ENCODE assay signal across 18 mouse cellular contexts in genomic region chr5:65354985-65355384, GRCm38 (mm10). TPM values are rescaled to one million over a fixed set of nuclear protein-coding genes. Genes with fewer than 3 reads are reported as not detected.
DNase-seq lines count a peak whose midpoint lies in the region; ATAC-seq and TF ChIP-seq lines count a peak whose summit lies in the region.
"Had no signal": no experiment of that assay in that cellular context is flagged by ENCODE, and none has a peak within 500 bp of the region (broad histone marks: within the 10 kb centered on the region; RNA-seq: fewer than 3 reads in every experiment).

No protein-coding gene starts in this region.

- WGBS in intestine, postnatal 0 days, result 81% methylated on average over 5 of the region's 5 CpGs
- 77% methylated on average over 5 of the region's 5 CpGs for WGBS in intestine, embryonic 16.5 days
- WGBS in lung, postnatal 0 days, result 76% methylated on average over 5 of the region's 5 CpGs
- WGBS in midbrain, embryonic 13.5 days, result 82% methylated on average over 5 of the region's 5 CpGs

- ATAC-seq in intestine, postnatal 0 days, result no peak
- ATAC-seq in intestine, embryonic 16.5 days, result no peak
- no peak for ATAC-seq in lung, postnatal 0 days
- ATAC-seq in megakaryocyte progenitor cell, adult 5-6 weeks (replicated peaks; ENCODE audit: poor library complexity), result 0 out of 2 replicates have a peak, but pooled peaks have one; percentile 33
- no peak for ATAC-seq in midbrain, embryonic 13.5 days
- ATAC-seq: forebrain, embryonic 16.5 days; midbrain, embryonic 16.5 days had no signal

- no peaks in the 10 kb centered on the region for H3K9me3 ChIP-seq in intestine, postnatal 0 days (ENCODE audit: control insufficient read depth)
- no peaks in the 10 kb centered on the region for H3K9me3 ChIP-seq in intestine, embryonic 16.5 days (ENCODE audit: control insufficient read depth, low read length)
- H3K9me3 ChIP-seq in lung, postnatal 0 days (ENCODE audit: low read length), result no peaks in the 10 kb centered on the region
- no peaks in the 10 kb centered on the region for H3K9me3 ChIP-seq in MEL (replicated peaks; ENCODE audit: insufficient read depth, low read length)
- H3K9me3 ChIP-seq in midbrain, embryonic 13.5 days, result 0 out of 2 replicates have a peak, but pooled peaks cover 3% of the 10 kb centered on the region
- H3K9me3 ChIP-seq: kidney, embryonic 15.5 days; limb, embryonic 10.5 days had no signal

- H3K4me1 ChIP-seq in intestine, postnatal 0 days (replicated peaks; ENCODE audit: control insufficient read depth, insufficient read depth, low read length), result no peaks in the 10 kb centered on the region
- no peaks in the 10 kb centered on the region for H3K4me1 ChIP-seq in intestine, embryonic 16.5 days (ENCODE audit: control insufficient read depth, insufficient read depth, low read length)
- no peaks in the 10 kb centered on the region for H3K4me1 ChIP-seq in lung, postnatal 0 days (ENCODE audit: insufficient read depth, low read depth, low read length)
- no peaks in the 10 kb centered on the region for H3K4me1 ChIP-seq in MEL (ENCODE audit: control insufficient read depth in 1 of 2, insufficient read depth in 2 of 2, low read length in 2 of 2)
- H3K4me1 ChIP-seq in midbrain, embryonic 13.5 days (replicated peaks), result no peaks in the 10 kb centered on the region
- H3K4me1 ChIP-seq: hindbrain, embryonic 10.5 days; kidney, embryonic 15.5 days; limb, embryonic 10.5 days had no signal

- no peak overlapping the region for H3K4me3 ChIP-seq in intestine, postnatal 0 days (ENCODE audit: low read depth, low read length)
- H3K4me3 ChIP-seq in intestine, embryonic 16.5 days (ENCODE audit: low read length), result no peak overlapping the region
- H3K4me3 ChIP-seq in lung, postnatal 0 days (ENCODE audit: low read depth, low read length), result no peak overlapping the region
- no peak overlapping the region for H3K4me3 ChIP-seq in MEL (ENCODE audit: control insufficient read depth in 1 of 2, insufficient read depth in 1 of 2, low read depth in 2 of 2, low read length in 2 of 2)
- H3K4me3 ChIP-seq in midbrain, embryonic 13.5 days (replicated peaks), result no peak overlapping the region
- H3K4me3 ChIP-seq: hindbrain, embryonic 10.5 days; kidney, embryonic 15.5 days; limb, embryonic 10.5 days had no signal

- no peak for TF ChIP-seq EP300 in lung, postnatal 0 days (IDR thresholded peaks at IDR 0.05)
- TF ChIP-seq EP300 in MEL (IDR thresholded peaks at IDR 0.05; ENCODE audit: low read depth in 1 of 2, low read length in 2 of 2), result no peak

- H3K4me2 ChIP-seq in intestine, postnatal 0 days (replicated peaks; ENCODE audit: low read depth), result no peak overlapping the region
- no peak overlapping the region for H3K4me2 ChIP-seq in intestine, embryonic 16.5 days (ENCODE audit: low read depth, low read length)
- H3K4me2 ChIP-seq in lung, postnatal 0 days (replicated peaks; ENCODE audit: low read depth, low read length), result no peak overlapping the region
- no peak overlapping the region for H3K4me2 ChIP-seq in midbrain, embryonic 13.5 days (replicated peaks)
- H3K4me2 ChIP-seq: kidney, embryonic 15.5 days had no signal

- 0 out of 2 replicates have a peak, but pooled peaks have one; percentile 22 for TF ChIP-seq CTCF in intestine, postnatal 0 days (IDR thresholded peaks at IDR 0.05; ENCODE audit: low read depth)
- peak; percentile 33 for TF ChIP-seq CTCF in lung, postnatal 0 days (IDR thresholded peaks at IDR 0.05)
- peak; percentile 33 to 37 (median 36); a peak in 4 of 6 replicates for TF ChIP-seq CTCF in MEL (IDR thresholded peaks at IDR 0.05 in 2 of 3, conservative IDR thresholded peaks at IDR 0.05 in 1 of 3; ENCODE audit: control insufficient read depth in 1 of 3, insufficient read depth in 1 of 3, low read depth in 2 of 3, low read length in 3 of 3, poor library complexity in 1 of 3, severe bottlenecking in 1 of 3)

- H3K27me3 ChIP-seq in intestine, postnatal 0 days (replicated peaks; ENCODE audit: control insufficient read depth, insufficient read depth, low read length), result no peaks in the 10 kb centered on the region
- no peaks in the 10 kb centered on the region for H3K27me3 ChIP-seq in intestine, embryonic 16.5 days (replicated peaks; ENCODE audit: control insufficient read depth, insufficient read depth, low read length)
- H3K27me3 ChIP-seq in lung, postnatal 0 days (replicated peaks; ENCODE audit: insufficient read depth, low read length), result no peaks in the 10 kb centered on the region
- H3K27me3 ChIP-seq in MEL (ENCODE audit: control insufficient read depth in 1 of 2, insufficient read depth in 2 of 2, low read length in 2 of 2), result peaks cover 2 to 10% of the 10 kb centered on the region in 2 experiments
- no peaks in the 10 kb centered on the region for H3K27me3 ChIP-seq in midbrain, embryonic 13.5 days
- H3K27me3 ChIP-seq: kidney, embryonic 15.5 days had no signal

- peak; percentile 18 for TF ChIP-seq RAD21 in MEL (IDR thresholded peaks at IDR 0.05; ENCODE audit: low read depth, low read length)

- H3K36me3 ChIP-seq in intestine, postnatal 0 days (ENCODE audit: control insufficient read depth, insufficient read depth), result no peaks in the 10 kb centered on the region
- H3K36me3 ChIP-seq in intestine, embryonic 16.5 days (ENCODE audit: control insufficient read depth, insufficient read depth, low read length), result no peaks in the 10 kb centered on the region
- H3K36me3 ChIP-seq in lung, postnatal 0 days (ENCODE audit: insufficient read depth, low read length), result no peaks in the 10 kb centered on the region
- H3K36me3 ChIP-seq in MEL (ENCODE audit: control insufficient read depth in 1 of 2, insufficient read depth in 2 of 2, low read length in 2 of 2), result no peaks in the 10 kb centered on the region
- no peaks in the 10 kb centered on the region for H3K36me3 ChIP-seq in midbrain, embryonic 13.5 days
- H3K36me3 ChIP-seq: hindbrain, embryonic 10.5 days; kidney, embryonic 15.5 days; limb, embryonic 10.5 days had no signal

- H3K27ac ChIP-seq in intestine, postnatal 0 days (ENCODE audit: low read depth, low read length), result no peak overlapping the region
- H3K27ac ChIP-seq in intestine, embryonic 16.5 days (ENCODE audit: low read length), result no peak overlapping the region
- no peak overlapping the region for H3K27ac ChIP-seq in lung, postnatal 0 days (ENCODE audit: low read length)
- H3K27ac ChIP-seq in MEL (ENCODE audit: control insufficient read depth, low read depth, low read length), result no peak overlapping the region
- no peak overlapping the region for H3K27ac ChIP-seq in midbrain, embryonic 13.5 days
- H3K27ac ChIP-seq: hindbrain, embryonic 10.5 days; kidney, embryonic 15.5 days; limb, embryonic 10.5 days had no signal

- no peaks in the 10 kb centered on the region for H3K79me2 ChIP-seq in MEL (ENCODE audit: control insufficient read depth, insufficient read depth, low read length, poor library complexity)

- no peak for DNase-seq in lung, postnatal 0 days (ENCODE audit: low spot score)
- no peak for DNase-seq in lung, adult 18-20 months
- DNase-seq in MEL (ENCODE audit: low read depth, low spot score), result peak; percentile 54
- no peak for DNase-seq in cerebellum, postnatal 36 days
- DNase-seq: adrenal gland, adult 2 months; cerebellum, adult 11 months; heart, adult 18-20 months had no signal

- TF ChIP-seq POLR2A in MEL (IDR thresholded peaks at IDR 0.05; ENCODE audit: control insufficient read depth in 1 of 2, insufficient read depth in 1 of 2, low read depth in 1 of 2, low read length in 2 of 2, poor library complexity in 1 of 2), result no peak

- no peak overlapping the region for H3K9ac ChIP-seq in intestine, postnatal 0 days (ENCODE audit: low read depth, low read length)
- H3K9ac ChIP-seq in intestine, embryonic 16.5 days (ENCODE audit: low read depth, low read length), result no peak overlapping the region
- H3K9ac ChIP-seq in lung, postnatal 0 days (replicated peaks; ENCODE audit: low read depth), result no peak overlapping the region
- H3K9ac ChIP-seq in MEL (ENCODE audit: control insufficient read depth, low read depth, low read length, poor library complexity, severe bottlenecking), result no peak overlapping the region
- H3K9ac ChIP-seq in midbrain, embryonic 13.5 days (replicated peaks), result no peak overlapping the region
- H3K9ac ChIP-seq: kidney, embryonic 15.5 days had no signal

RNA-seq across cellular contexts. Expression of gene Klb, which starts 6.9 kb away (rescaled TPM):
- 2.6 and 3.8 TPM in 2 replicates for polyA plus RNA-seq in intestine, postnatal 0 days (2015; fragmentation: Nextera tagmentation; extraction: Ambion mirVana)
- 2.9 and 4.0 TPM in 2 replicates for polyA plus RNA-seq in intestine, embryonic 16.5 days (2015; fragmentation: Nextera tagmentation; extraction: Ambion mirVana)
- polyA plus RNA-seq in lung, postnatal 0 days (2015; fragmentation: Nextera tagmentation; extraction: Ambion mirVana), result 0.04 TPM in 1 of 2 replicates, not detected in the other
- not detected in 2 replicates for total RNA-seq in MEL (2012; rRNA removed)
- under 1 TPM in 1 of 2 experiments, not detected in 1; 0.04 TPM for polyA plus RNA-seq in MEL (2012; ENCODE audit: insufficient read depth in 1 of 2, insufficient read length in 2 of 2, low read depth in 1 of 2, low replicate concordance in 2 of 2, missing spikeins in 1 of 2)
- not detected in 2 replicates for total RNA-seq in megakaryocyte progenitor cell, adult 5-6 weeks (2015)
- total RNA-seq in megakaryocyte progenitor cell, adult 5-6 weeks (2017), result not detected in 2 replicates
- polyA plus RNA-seq in midbrain, embryonic 13.5 days (2015; fragmentation: Nextera tagmentation; extraction: Ambion mirVana), result 0.09 and 0.10 TPM in 2 replicates
- polyA plus RNA-seq: embryonic facial prominence, embryonic 11.5 days; heart, embryonic 16.5 days; hindbrain, embryonic 10.5 days had no signal

RNA-seq across cellular contexts. Expression of gene Rfc1, which starts 19.5 kb away (rescaled TPM):
- 28.9 and 32.5 TPM in 2 replicates for polyA plus RNA-seq in intestine, postnatal 0 days (2015; fragmentation: Nextera tagmentation; extraction: Ambion mirVana)
- polyA plus RNA-seq in intestine, embryonic 16.5 days (2015; fragmentation: Nextera tagmentation; extraction: Ambion mirVana), result 50.7 and 63.4 TPM in 2 replicates
- 34.8 and 37.7 TPM in 2 replicates for polyA plus RNA-seq in lung, postnatal 0 days (2015; fragmentation: Nextera tagmentation; extraction: Ambion mirVana)
- 50.2 and 50.6 TPM in 2 replicates for total RNA-seq in MEL (2012; rRNA removed)
- 1,000 to 10,000 TPM in 1 of 2 experiments, 10 to 100 TPM in 1; 51.5 to 2,723 TPM for polyA plus RNA-seq in MEL (2012; ENCODE audit: insufficient read depth in 1 of 2, insufficient read length in 2 of 2, low read depth in 1 of 2, low replicate concordance in 2 of 2, missing spikeins in 1 of 2)
- 64.9 and 65.7 TPM in 2 replicates for total RNA-seq in megakaryocyte progenitor cell, adult 5-6 weeks (2015)
- total RNA-seq in megakaryocyte progenitor cell, adult 5-6 weeks (2017), result 88.2 and 140 TPM in 2 replicates
- 35.4 and 42.8 TPM in 2 replicates for polyA plus RNA-seq in midbrain, embryonic 13.5 days (2015; fragmentation: Nextera tagmentation; extraction: Ambion mirVana)

RNA-seq across cellular contexts. Expression of gene Rpl9, which starts 36.3 kb away (rescaled TPM):
- 650 and 657 TPM in 2 replicates for polyA plus RNA-seq in intestine, postnatal 0 days (2015; fragmentation: Nextera tagmentation; extraction: Ambion mirVana)
- polyA plus RNA-seq in intestine, embryonic 16.5 days (2015; fragmentation: Nextera tagmentation; extraction: Ambion mirVana), result 937 and 1,015 TPM in 2 replicates
- 798 and 851 TPM in 2 replicates for polyA plus RNA-seq in lung, postnatal 0 days (2015; fragmentation: Nextera tagmentation; extraction: Ambion mirVana)
- 2,063 and 2,181 TPM in 2 replicates for total RNA-seq in MEL (2012; rRNA removed)
- polyA plus RNA-seq in MEL (2012; ENCODE audit: insufficient read depth in 1 of 2, insufficient read length in 2 of 2, low read depth in 1 of 2, low replicate concordance in 2 of 2, missing spikeins in 1 of 2), result 1,000 to 10,000 TPM in 1 of 2 experiments, not detected in 1; 1,251 TPM
- total RNA-seq in megakaryocyte progenitor cell, adult 5-6 weeks (2015), result 3,199 and 3,213 TPM in 2 replicates
- 2,045 and 2,310 TPM in 2 replicates for total RNA-seq in megakaryocyte progenitor cell, adult 5-6 weeks (2017)
- polyA plus RNA-seq in midbrain, embryonic 13.5 days (2015; fragmentation: Nextera tagmentation; extraction: Ambion mirVana), result 684 and 687 TPM in 2 replicates

RNA-seq across cellular contexts. Expression of gene Lias, which starts 36.3 kb away (rescaled TPM):
- polyA plus RNA-seq in intestine, postnatal 0 days (2015; fragmentation: Nextera tagmentation; extraction: Ambion mirVana), result 40.6 and 41.9 TPM in 2 replicates
- 49.2 and 56.4 TPM in 2 replicates for polyA plus RNA-seq in intestine, embryonic 16.5 days (2015; fragmentation: Nextera tagmentation; extraction: Ambion mirVana)
- 38.6 and 42.8 TPM in 2 replicates for polyA plus RNA-seq in lung, postnatal 0 days (2015; fragmentation: Nextera tagmentation; extraction: Ambion mirVana)
- total RNA-seq in MEL (2012; rRNA removed), result 52.4 and 55.3 TPM in 2 replicates
- 10 to 100 TPM in 1 of 2 experiments, not detected in 1; 47.1 TPM for polyA plus RNA-seq in MEL (2012; ENCODE audit: insufficient read depth in 1 of 2, insufficient read length in 2 of 2, low read depth in 1 of 2, low replicate concordance in 2 of 2, missing spikeins in 1 of 2)
- 33.3 and 41.2 TPM in 2 replicates for total RNA-seq in megakaryocyte progenitor cell, adult 5-6 weeks (2015)
- 45.2 and 46.5 TPM in 2 replicates for total RNA-seq in megakaryocyte progenitor cell, adult 5-6 weeks (2017)
- polyA plus RNA-seq in midbrain, embryonic 13.5 days (2015; fragmentation: Nextera tagmentation; extraction: Ambion mirVana), result 59.4 and 70.3 TPM in 2 replicates
